Mouse (Mus musculus): ENCODE results near the gene Il10rb. TPM values are rescaled to one million over a fixed set of nuclear protein-coding genes. Genes with fewer than 3 reads are reported as not detected.
A peak's percentile ranks its signal among the peaks of the same experiment; 100 is the strongest.

Gene Il10rb
- polyA plus RNA-seq, 1 experiment from 2014 or later, result 7.7 TPM

DNA sequence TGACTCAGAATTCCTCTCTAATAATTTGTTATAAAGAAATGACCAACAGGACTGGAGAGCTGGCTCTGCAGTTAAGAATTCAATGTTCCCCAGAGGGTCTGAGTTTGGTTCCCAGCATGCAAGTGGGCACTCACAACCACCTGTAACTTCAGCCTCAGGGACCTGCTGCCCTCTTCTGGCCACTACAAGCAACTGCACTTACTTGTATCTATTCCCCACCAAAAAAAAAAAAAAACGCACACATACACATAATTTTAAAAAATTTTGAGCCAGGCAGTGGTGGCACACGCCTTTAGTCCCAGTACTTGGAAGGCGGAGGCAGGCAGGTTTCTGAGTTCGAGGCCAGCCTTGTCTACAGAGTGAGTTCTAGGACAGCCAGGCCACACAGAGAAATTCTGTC, 15.9 kb upstream of the Il10rb start:
- no peaks in the 10 kb centered on the region for H3K4me1 ChIP-seq (ENCODE audit: control insufficient read depth, insufficient read depth, low read length)
- no peaks in the 10 kb centered on the region for H3K9me3 ChIP-seq (replicated peaks; ENCODE audit: control insufficient read depth, low read length)
- DNase-seq (ENCODE audit: low spot score) (peak; percentile 16), ATAC-seq (no peak)
- 84% methylated on average over 4 of the region's 4 CpGs for WGBS
- H3K4me3 ChIP-seq (ENCODE audit: low read depth, low read length), result no peak overlapping the region
- no peak overlapping the region for H3K4me2 ChIP-seq (ENCODE audit: low read length)
- H3K27me3 ChIP-seq (replicated peaks; ENCODE audit: control insufficient read depth, insufficient read depth, low read length), result no peaks in the 10 kb centered on the region
- peaks cover 54% of the 10 kb centered on the region for H3K36me3 ChIP-seq (ENCODE audit: control insufficient read depth, insufficient read depth, low read length)
- no peak overlapping the region for H3K9ac ChIP-seq (ENCODE audit: low read length)
- H3K27ac ChIP-seq (ENCODE audit: low read depth, low read length), result no peak overlapping the region

DNA sequence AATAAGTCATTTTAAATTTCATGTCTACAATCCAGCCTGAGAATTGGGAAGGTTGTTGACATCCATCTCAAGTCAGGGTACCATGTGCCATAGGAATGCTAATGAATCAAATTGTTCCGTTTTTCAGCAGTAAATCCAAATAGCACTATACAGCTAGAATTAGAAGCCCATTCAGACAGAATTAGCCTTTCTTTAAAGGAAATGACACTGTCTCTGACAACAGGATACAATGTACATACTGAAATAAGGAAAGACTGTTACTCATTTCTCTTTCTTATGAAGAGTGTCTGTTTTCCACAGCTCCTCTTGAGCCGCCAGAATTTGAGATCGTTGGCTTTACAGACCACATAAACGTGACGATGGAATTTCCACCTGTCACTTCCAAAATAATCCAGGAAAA, 14.5 kb upstream of the Il10rb start, which contains the start of gene Gm21970:
Gene Gm21970 (plus strand): TSS at position 301 of the 400 bp plus-strand sequence.
- Histone ChIP-seq H3K27me3 (replicated peaks; ENCODE audit: control insufficient read depth, insufficient read depth, low read length) (no peaks in the 10 kb centered on the region), H3K36me3 (ENCODE audit: control insufficient read depth, insufficient read depth, low read length) (peaks cover 51% of the 10 kb centered on the region), H3K4me2 (ENCODE audit: low read length) (no peak within 1 kb of the TSS), H3K4me3 (ENCODE audit: low read depth, low read length) (no peak within 1 kb of the TSS), H3K9me3 (replicated peaks; ENCODE audit: control insufficient read depth, low read length) (no peaks in the 10 kb centered on the region), H3K27ac (ENCODE audit: low read depth, low read length) (no peak within 1 kb of the TSS), H3K4me1 (ENCODE audit: control insufficient read depth, insufficient read depth, low read length) (no peaks in the 10 kb centered on the region), H3K9ac (ENCODE audit: low read length) (no peak within 1 kb of the TSS)
- DNase-seq (ENCODE audit: low spot score) (no peak), ATAC-seq (no peak)
- 73% methylated on average over 5 of the region's 5 CpGs for WGBS

DNA sequence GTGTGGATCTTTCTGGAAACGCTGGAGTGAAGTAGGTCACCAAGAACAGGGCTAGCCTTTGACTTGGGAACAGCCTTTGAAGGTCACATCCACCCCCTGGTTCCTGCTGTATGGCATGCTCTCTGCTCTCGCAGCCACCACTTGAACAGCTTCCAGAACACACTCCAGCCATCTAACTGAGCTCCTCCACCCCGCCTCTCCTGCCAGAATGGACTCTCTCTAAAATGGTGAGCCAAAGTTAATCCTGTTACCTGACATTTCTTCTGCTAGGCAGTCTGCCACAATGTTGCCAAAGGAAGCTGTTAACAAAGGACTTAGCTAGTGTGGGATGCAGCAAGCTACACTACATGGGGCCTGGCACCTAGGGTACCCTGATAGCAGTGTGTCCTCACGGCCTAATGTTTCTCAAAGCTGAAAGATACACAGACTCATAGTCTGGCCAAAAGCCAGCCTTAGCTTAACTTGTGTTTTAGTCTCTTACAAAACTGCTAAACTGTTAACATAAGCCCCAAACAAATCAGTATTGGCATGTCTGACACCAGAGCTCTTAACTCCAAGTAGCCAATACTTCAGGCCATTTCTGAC, 11.0 kb upstream of the Il10rb start:
- ATAC-seq, result no peak

DNA sequence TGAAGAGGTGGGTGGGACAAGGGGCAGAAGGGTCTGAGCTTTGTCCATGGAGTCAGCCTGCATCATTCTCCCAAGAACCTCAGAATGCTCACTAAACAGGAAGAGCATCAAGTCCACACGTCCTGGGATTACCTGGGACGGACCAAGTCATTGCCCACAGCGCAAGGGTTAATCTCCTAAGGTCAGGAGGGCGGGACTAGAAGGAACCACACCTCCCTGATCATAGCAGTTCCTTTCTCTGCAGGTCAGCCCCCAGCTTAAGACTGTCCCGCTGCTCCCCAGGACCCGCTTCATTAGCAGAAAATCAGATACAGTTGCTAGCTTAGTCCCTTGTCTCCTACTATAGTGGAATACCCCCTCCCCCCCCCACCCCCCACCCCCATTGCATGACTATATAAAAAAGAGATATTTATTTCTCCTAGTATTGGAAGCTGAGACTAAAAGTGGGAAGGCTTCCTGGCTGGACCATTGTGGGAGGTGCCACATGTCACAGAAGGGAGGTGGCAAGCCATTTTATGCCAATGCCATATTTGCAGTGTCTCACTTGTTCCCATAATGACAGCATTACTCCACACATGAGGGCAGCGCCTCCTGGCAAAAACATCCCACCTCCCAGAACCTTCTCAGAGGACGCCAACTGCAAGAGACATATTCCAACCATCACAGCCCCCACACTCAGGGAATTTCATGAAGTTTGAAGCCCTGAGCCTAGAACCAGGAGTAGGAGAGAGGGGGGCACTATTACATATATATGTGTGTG, 10.2 kb upstream of the Il10rb start:
- WGBS, result 44% methylated on average over 8 of the region's 8 CpGs

More for the DNA sequence above, 11.0 kb upstream of the Il10rb start:
- Histone ChIP-seq H3K36me3 (ENCODE audit: control insufficient read depth, insufficient read depth, low read length) (peaks cover 27% of the 10 kb centered on the region), H3K9me3 (replicated peaks; ENCODE audit: control insufficient read depth, low read length) (no peaks in the 10 kb centered on the region), H3K27ac (ENCODE audit: low read depth, low read length) (no peak overlapping the region), H3K4me2 (ENCODE audit: low read length) (no peak overlapping the region), H3K27me3 (replicated peaks; ENCODE audit: control insufficient read depth, insufficient read depth, low read length) (no peaks in the 10 kb centered on the region), H3K9ac (ENCODE audit: low read length) (no peak overlapping the region), H3K4me3 (ENCODE audit: low read depth, low read length) (no peak overlapping the region), H3K4me1 (ENCODE audit: control insufficient read depth, insufficient read depth, low read length) (no peaks in the 10 kb centered on the region)
- no peak for DNase-seq (ENCODE audit: low spot score)
- WGBS, result 85% methylated on average over 4 of the region's 4 CpGs

DNA sequence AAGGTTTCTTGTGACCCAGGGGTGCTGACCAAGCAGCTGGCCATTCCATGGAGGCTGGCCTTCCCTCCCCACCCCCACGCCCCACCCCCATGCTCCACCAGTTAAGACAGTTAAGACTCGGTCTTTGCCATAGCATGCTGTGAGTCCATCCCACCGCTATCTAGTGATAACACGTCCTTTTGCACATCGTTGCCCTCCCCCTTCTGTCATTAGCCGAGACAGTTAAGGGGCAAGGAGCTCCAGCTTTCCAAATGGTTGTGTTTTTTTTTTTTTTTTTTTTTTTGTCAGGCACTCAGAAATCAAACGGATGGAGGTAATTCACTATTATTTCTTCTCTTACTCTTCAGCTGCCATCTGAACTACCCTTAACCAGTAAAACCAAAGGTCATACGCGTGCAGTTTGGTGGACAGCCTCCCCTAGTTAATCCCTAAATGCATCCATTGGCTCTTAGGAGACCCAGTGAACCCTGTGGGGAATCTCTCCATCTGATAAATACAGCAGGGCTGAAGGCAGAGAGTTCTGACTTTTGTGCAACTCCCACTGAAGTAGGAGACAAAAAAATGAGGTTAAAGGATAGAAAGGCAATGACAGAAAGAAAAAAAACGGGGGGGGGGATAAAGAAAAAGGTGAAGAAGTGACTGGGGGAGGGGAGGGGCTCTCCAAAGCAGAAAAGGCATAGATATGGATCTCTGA, 9.0 kb upstream of the Il10rb start:
- 77% methylated on average over 10 of the region's 10 CpGs for WGBS
- Histone ChIP-seq H3K9me3 (replicated peaks; ENCODE audit: control insufficient read depth, low read length) (no peaks in the 10 kb centered on the region), H3K27me3 (replicated peaks; ENCODE audit: control insufficient read depth, insufficient read depth, low read length) (no peaks in the 10 kb centered on the region), H3K27ac (ENCODE audit: low read depth, low read length) (no peak overlapping the region), H3K4me2 (ENCODE audit: low read length) (no peak overlapping the region), H3K4me3 (ENCODE audit: low read depth, low read length) (no peak overlapping the region), H3K9ac (ENCODE audit: low read length) (no peak overlapping the region), H3K36me3 (ENCODE audit: control insufficient read depth, insufficient read depth, low read length) (peaks cover 29% of the 10 kb centered on the region), H3K4me1 (ENCODE audit: control insufficient read depth, insufficient read depth, low read length) (no peaks in the 10 kb centered on the region)
- ATAC-seq, result no peak
- no peak for DNase-seq (ENCODE audit: low spot score)

More for the DNA sequence above, 10.2 kb upstream of the Il10rb start:
- H3K27ac ChIP-seq (ENCODE audit: low read depth, low read length), result no peak overlapping the region
- peaks cover 31% of the 10 kb centered on the region for H3K36me3 ChIP-seq (ENCODE audit: control insufficient read depth, insufficient read depth, low read length)
- H3K4me1 ChIP-seq (ENCODE audit: control insufficient read depth, insufficient read depth, low read length), result no peaks in the 10 kb centered on the region
- no peak overlapping the region for H3K9ac ChIP-seq (ENCODE audit: low read length)
- ATAC-seq, result no peak
- no peak overlapping the region for H3K4me2 ChIP-seq (ENCODE audit: low read length)
- no peak overlapping the region for H3K4me3 ChIP-seq (ENCODE audit: low read depth, low read length)
- no peaks in the 10 kb centered on the region for H3K9me3 ChIP-seq (replicated peaks; ENCODE audit: control insufficient read depth, low read length)
- no peaks in the 10 kb centered on the region for H3K27me3 ChIP-seq (replicated peaks; ENCODE audit: control insufficient read depth, insufficient read depth, low read length)
- no peak for DNase-seq (ENCODE audit: low spot score)

DNA sequence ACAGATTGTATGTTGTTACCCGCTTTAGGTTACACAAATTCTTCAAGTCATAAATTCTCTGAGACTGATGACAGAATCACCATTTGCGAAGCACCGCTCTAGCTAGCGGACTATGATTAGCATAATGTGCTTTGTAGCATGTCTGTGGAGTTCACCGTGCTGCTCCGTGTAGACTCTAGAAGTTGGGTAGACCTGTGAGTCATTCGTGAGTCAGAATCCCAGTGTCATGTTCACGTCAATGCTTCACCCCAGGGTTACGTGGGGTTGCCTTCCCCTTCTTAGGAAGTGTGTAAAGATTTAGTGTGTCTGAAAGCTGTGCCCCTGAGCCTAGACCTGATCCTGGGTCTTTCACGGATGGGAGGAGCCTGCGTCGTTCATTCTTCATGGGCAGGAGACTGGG, 7.9 kb upstream of the Il10rb start:
- WGBS, result 94% methylated on average over 12 of the region's 12 CpGs
- no peak for DNase-seq (ENCODE audit: low spot score)
- no peak for ATAC-seq

DNA sequence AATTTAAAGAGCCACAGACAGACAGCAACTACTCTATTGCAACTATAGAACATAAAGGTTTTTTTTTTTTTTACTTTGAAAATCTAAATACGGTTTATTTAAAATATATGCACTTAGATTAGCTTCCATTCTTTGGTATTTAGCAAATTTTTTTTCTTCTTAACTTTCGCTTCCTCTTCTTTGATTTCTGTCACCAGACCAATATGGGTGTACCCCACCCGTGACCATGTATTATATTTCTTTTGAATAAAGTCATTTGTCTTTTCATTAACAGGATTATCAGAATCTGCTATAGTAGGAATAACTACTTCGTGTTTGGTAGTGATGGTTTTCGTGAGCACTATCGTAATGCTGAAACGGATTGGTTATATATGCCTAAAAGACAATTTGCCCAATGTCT, 7.0 kb upstream of the Il10rb start:
- H3K27me3 ChIP-seq (replicated peaks; ENCODE audit: control insufficient read depth, insufficient read depth, low read length), result no peaks in the 10 kb centered on the region
- DNase-seq (ENCODE audit: low spot score) (no peak), ATAC-seq (no peak)
- H3K9me3 ChIP-seq (replicated peaks; ENCODE audit: control insufficient read depth, low read length), result no peaks in the 10 kb centered on the region
- H3K27ac ChIP-seq (ENCODE audit: low read depth, low read length), result no peak overlapping the region
- H3K36me3 ChIP-seq (ENCODE audit: control insufficient read depth, insufficient read depth, low read length), result peaks cover 21% of the 10 kb centered on the region
- H3K4me2 ChIP-seq (ENCODE audit: low read length), result no peak overlapping the region
- no peak overlapping the region for H3K4me3 ChIP-seq (ENCODE audit: low read depth, low read length)
- WGBS, result 96% methylated on average over 7 of the region's 7 CpGs
- H3K4me1 ChIP-seq (ENCODE audit: control insufficient read depth, insufficient read depth, low read length), result no peaks in the 10 kb centered on the region
- H3K9ac ChIP-seq (ENCODE audit: low read length), result no peak overlapping the region

More for the DNA sequence above, 7.9 kb upstream of the Il10rb start:
- Histone ChIP-seq H3K27ac (ENCODE audit: low read depth, low read length) (no peak overlapping the region), H3K27me3 (replicated peaks; ENCODE audit: control insufficient read depth, insufficient read depth, low read length) (no peaks in the 10 kb centered on the region), H3K9me3 (replicated peaks; ENCODE audit: control insufficient read depth, low read length) (no peaks in the 10 kb centered on the region), H3K4me1 (ENCODE audit: control insufficient read depth, insufficient read depth, low read length) (no peaks in the 10 kb centered on the region), H3K9ac (ENCODE audit: low read length) (no peak overlapping the region), H3K36me3 (ENCODE audit: control insufficient read depth, insufficient read depth, low read length) (peaks cover 23% of the 10 kb centered on the region), H3K4me2 (ENCODE audit: low read length) (no peak overlapping the region), H3K4me3 (ENCODE audit: low read depth, low read length) (no peak overlapping the region)

DNA sequence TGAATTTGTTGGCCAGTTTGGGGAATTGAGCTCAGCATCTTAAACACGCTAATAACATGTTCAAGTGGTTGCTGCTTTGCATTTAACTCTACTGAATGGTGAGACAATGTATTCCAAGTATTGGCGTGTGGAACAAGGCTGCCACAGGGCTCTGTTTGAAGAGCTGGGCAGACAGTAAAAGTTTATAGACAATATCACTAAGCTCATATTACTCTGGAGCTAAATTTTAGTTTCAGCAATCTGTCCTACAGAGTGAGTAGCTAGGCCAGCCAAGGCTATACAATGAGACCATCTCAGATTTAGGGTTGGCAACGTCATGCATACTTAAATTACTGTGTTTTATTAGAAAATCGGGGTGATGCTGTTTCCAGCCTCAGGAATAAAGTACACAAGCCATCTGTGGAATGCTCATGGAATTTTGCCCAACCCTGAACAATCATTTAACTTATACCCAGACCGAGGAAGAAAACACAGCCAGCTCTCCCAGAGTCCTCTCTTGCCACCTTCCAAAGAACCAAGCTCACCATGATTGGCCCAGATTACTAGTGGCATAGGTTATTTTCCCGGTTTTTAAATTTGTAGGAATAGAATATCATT, 4.3 kb upstream of the Il10rb start:
- Histone ChIP-seq H3K4me1 (ENCODE audit: control insufficient read depth, insufficient read depth, low read length) (peaks cover 2% of the 10 kb centered on the region; the same call in 1 of the 2 replicates), H3K4me2 (ENCODE audit: low read length) (no peak overlapping the region), H3K9me3 (replicated peaks; ENCODE audit: control insufficient read depth, low read length) (no peaks in the 10 kb centered on the region), H3K27ac (ENCODE audit: low read depth, low read length) (no peak overlapping the region), H3K36me3 (ENCODE audit: control insufficient read depth, insufficient read depth, low read length) (peaks cover 15% of the 10 kb centered on the region; the same call in 1 of the 2 replicates), H3K4me3 (ENCODE audit: low read depth, low read length) (no peak overlapping the region), H3K9ac (ENCODE audit: low read length) (no peak overlapping the region), H3K27me3 (replicated peaks; ENCODE audit: control insufficient read depth, insufficient read depth, low read length) (no peaks in the 10 kb centered on the region)
- ATAC-seq, result no peak
- 85% methylated on average over 6 of the region's 6 CpGs for WGBS
- DNase-seq (ENCODE audit: low spot score), result no peak
